Mouse (Mus musculus) ES-CJ7 (cell line): ENCODE measurements at regions not wholly inside any gene's neighbourhood (a gene's known extent, or its start where the extent isn't known, plus 50 kb on each side); places are given as distances from the start of the nearest gene placed in this dataset.

Experiments used
- DNase-seq: peaks from one replicate; pipeline ENCODE4 v3.0.0; 2011; ENCODE audit warnings: low read depth, low spot score

DNA sequence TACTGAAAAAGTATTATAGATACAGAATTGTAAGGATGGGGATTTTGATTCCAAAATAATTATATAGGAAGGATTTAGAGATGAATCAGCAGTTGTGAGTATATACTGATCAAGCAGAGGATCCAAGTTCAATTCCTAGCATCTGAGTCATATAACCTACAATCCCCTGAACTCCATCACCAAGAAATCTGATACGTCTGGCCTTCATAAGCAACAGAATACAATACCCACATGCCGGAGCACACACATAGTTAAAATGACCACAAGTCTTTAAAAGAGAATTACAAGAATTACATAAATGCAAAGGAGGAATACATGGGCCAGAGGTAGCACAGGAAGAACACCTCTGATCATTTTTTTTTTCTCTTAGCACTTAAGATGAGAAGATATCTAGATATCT lies 847.7 kb downstream of the D3Ertd751e start:
- DNase-seq: no peak

DNA sequence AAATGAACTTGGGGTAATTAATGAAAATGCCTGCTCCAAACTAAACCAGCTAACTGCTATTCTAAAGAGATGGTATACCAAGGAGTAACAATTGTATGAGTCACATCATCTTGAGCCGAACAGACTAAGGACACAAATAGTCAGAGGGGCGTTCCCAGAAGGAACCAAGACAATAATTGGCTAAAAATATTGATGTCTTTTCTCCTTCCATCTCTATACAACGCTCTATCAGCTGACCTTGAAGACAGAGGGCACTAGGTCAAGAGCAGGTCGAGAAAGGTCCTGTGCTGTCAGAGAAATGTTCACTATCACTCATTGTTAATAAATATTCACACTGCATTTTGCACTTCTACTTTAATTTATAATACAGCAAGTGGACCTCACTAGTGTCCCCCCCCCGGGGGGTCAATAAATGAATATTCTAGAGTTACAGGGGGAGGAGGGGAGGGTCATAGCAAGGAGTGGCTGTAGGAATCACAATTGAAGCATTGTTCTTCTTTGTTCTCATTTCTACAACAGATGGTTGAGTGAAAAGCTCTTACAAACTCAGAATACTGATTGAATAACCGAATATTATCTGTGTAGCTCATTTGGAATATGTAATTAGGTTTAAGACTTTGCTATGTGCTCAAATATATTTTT lies 851.5 kb downstream of the D3Ertd751e start:
- DNase-seq: no peak

GRCm38 (mm10) chr3:42596686-42597085 lies 854.3 kb downstream of the D3Ertd751e start:
- no peak for DNase-seq
